Mouse (Mus musculus) embryo, embryonic 9.5 days (tissue): ENCODE measurements around the gene Dnase1.
"Not testable (repeated sequence)": the region's sequence is repeated elsewhere in the genome, so short reads cannot be mapped to it uniquely, and the experiment has no call there.

Source experiments
- DNase-seq: peaks from one replicate; pipeline ENCODE4 v3.0.0-alpha.2; 2017; ENCODE audit errors: extremely low spot score

The Dnase1 gene

DNA sequence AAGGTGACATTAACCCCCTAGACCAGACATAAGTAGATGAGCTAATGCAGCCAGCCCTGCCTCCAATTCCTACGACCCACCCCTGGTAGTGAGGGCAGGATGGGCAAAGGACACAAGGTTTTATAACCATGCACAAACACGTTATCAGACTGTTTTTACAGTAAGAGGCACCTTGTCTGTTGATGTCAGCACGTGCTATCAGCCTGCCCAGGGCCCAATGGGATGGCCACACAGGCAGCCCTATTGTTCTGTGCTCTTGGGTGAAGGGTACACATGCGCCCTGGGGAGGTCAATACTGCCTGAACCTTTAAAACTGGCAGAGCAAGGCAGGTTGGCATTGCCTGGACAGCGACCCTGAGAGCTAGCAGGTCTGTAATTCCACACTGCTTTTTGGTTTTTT, at the start of gene Dnase1:
TSS of gene Dnase1 (plus strand) at position 136 of the 400 bp plus-strand sequence.
- DNase-seq, result no peak

- no peak for DNase-seq
These were observed 48.3 kb upstream of the Dnase1 start for GRCm38 (mm10) chr16:3988410-3988809.

GRCm38 (mm10) chr16:4003489-4004398, 33.0 kb upstream of the Dnase1 start, which contains the start of gene Slx4:
Gene Slx4 (minus strand): TSS chr16:4003770.
- DNase-seq, result peak; percentile 94

- no peak for DNase-seq
These were observed 23.7 kb upstream of the Dnase1 start for GRCm38 (mm10) chr16:4012882-4013570.

DNA sequence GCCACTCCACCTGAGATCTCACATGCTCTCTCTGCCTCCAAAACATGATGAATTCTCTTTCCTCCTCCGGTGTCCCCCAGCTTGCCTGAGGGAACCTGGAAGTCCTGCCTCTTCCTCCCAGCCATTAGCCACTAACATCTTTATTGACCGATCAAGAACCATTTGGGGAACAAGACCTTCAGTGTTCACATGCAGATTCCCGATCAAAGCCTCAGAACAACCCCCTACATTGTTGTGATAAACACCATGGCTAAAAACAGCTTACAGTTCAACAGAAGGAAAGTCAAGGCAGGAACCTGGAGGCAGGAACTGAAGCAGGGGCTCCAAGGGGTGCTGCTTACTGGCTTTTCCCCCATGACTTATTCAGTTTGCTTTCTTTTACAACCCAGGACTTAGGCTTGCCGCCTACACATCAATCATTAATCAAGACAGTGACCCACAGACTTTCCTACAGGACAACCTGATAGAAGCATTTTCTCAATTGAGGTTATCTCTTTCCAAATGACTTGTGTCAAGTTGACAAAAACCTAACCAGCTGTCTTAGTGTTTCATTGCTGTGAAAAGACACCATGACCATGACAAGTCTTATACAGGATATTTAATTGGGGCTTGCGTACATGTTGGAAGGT, 22.6 kb upstream of the Dnase1 start:
- no peak for DNase-seq

DNA sequence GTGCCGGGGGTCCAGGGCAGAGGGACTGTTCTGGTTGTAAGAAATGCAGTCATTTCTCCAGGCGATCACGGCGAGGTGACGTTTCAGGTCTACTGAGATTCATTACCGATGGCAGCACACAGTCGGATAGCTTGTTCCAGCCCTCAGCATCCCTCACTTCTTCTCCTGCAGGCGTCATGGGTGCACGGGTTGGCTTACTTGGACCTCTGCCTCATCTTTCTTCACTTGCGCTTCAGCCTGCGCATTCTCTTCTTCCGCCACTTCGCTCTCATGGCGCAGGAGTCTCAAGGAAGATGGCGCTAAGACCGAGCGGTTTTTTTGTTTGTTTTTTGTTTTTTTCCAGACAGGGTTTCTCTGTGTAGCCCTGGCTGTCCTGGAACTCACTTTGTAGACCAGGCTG, 20.0 kb upstream of the Dnase1 start:
- not testable (repeated sequence) for DNase-seq

DNA sequence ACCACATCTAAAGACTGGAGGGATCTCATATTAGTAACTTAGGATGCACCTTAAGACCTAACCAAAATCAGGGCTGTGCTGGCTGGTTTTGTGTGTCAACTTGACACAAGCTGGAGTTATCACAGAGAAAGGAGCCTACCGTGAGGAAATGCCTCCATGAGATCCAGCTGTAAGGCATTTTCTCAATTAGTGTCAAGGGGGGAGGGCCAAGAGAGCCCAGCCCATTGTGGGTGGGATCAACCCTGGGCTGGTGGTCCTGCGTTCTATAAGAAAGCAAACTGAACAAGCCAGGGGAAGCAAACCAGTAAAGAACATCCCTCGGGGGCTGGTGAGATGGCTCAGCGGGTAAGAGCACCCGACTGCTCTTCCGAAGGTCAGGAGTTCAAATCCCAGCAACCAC, 19.3 kb upstream of the Dnase1 start:
- not testable (repeated sequence) for DNase-seq

- no peak for DNase-seq
These were observed 15.5 kb upstream of the Dnase1 start for GRCm38 (mm10) chr16:4021241-4021640.

GRCm38 (mm10) chr16:4022719-4023118, 14.0 kb upstream of the Dnase1 start:
- no peak for DNase-seq

DNA sequence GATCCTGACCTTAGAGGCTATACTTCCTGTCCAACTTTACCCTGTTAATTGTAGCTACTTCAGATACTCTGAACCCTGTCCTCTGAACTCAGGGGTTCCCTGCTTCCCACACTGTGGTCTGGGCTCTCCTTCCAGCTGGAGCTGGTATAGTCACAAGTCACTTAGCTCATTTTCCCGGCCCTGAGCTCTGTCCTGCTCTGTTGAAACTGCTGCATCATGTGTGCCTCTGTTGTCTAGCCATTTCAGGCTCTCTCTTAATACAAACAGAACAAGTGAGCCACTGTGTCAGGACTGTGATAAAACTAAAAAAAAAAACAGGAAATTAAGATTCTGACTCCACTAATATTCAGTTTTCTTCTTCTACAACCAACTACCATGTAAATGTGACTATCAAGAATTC, 10.1 kb upstream of the Dnase1 start:
- no peak for DNase-seq

DNA sequence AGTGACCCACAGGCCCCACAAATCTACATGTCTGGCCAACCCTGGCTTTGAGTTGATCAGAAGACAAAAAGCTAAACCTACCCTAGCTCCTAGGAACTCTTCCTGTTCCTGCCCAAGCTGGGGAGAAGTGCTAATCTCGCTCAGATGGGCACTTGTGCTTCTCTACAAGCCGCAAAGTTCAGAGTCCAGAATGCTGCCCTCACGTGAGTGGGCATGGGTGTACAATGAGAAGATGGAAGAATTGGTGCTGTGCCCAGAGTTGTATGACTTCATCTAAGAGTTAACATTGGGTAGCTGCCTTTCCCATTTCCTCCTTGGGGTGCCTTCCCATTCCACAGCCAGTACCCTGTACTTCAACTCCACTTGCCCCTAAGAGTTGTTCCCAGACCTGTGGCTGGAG, 9.5 kb upstream of the Dnase1 start:
- DNase-seq, result no peak

GRCm38 (mm10) chr16:4029371-4029841, 7.3 kb upstream of the Dnase1 start:
- DNase-seq, result no peak

- DNase-seq, result no peak
These were observed 6.2 kb upstream of the Dnase1 start for GRCm38 (mm10) chr16:4030501-4030900.

- peak; percentile 12 for DNase-seq
These were observed 5.1 kb upstream of the Dnase1 start for GRCm38 (mm10) chr16:4031441-4032274.

- no peak for DNase-seq
These were observed 4.4 kb upstream of the Dnase1 start for GRCm38 (mm10) chr16:4032341-4032748.

GRCm38 (mm10) chr16:4033971-4034370, 2.8 kb upstream of the Dnase1 start:
- no peak for DNase-seq

DNA sequence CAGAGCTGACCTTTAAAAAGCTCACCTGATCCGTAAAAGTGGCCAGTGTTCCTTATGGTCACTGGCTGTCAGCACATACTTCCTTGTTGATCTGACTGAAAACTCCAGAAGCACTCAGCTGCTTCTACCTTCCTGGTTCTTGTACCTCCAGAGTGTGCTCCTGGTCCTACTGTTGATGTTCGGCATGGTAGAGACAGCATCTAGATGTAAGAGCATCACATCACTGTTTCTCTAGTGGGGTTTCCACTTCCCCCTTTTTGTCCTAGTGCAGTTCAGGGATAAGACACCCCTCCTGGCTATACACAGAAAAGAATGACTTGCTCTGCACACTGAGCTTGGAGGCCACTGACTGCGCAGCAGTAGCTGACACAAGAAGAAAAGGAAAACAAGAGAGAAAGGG, 2.3 kb upstream of the Dnase1 start:
- no peak for DNase-seq

DNA sequence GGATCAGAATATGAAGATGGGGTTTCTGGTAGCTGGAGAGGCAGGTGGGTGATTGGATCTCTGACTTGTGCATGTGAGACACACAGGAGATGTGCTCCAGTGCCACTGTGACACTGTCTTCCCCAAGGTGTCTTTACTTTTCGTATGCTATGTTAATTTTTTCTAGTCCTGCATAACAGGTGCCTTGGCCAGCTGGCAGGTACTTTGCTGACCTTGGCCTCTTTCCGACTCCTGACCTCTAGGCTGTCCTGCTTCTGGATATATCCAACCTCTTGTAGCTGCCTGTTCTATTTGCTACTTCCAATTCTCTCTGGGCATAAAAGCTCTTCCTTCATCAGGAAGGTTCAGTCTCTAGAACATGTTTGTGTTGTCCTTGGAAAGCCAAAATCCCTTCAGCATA, 1.2 kb upstream of the Dnase1 start:
- DNase-seq, result no peak

DNA sequence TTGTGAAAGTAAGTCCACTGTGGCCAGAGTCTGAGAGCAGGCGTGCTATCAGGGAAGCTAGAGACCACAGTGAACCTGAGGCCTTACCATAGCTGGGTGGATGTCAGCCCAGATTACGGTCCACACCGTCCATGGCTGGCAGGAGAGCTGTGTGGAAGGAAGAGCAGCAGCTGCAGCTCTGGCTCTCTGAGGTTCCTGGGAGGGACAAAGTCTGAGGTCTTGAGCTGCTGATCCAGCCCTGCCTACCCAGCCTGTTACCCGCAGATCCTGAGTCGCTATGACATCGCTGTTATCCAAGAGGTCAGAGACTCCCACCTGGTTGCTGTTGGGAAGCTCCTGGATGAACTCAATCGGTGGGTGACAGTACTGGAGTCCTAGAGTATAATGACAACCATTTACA, 948 bp downstream of the Dnase1 start:
- no peak for DNase-seq

DNA sequence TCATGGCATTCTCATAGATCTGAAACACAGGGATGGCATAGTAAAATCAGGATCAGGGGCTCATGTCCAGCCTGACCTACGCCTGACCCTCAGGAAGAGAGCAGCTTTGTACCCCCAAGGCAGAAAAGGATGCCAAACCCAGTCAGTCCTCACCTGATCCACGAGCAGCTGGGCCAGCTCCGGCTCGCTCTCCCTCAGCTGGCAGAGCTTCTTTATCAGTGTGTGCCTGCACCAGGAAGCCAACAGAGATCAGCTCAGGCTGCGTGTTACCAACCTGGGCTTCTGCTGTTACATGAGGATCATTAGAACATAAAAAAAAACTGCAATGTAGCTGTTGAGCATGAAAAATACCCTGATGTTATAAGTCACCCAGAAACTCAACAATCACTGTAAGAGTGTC, 3.5 kb downstream of the Dnase1 start:
- DNase-seq, result no peak

- no peak for DNase-seq
These were observed 4.9 kb downstream of the Dnase1 start for GRCm38 (mm10) chr16:4041646-4042045.
